Mouse (Mus musculus): Measurements from ENCODE around the gene Rprd1b. TPM values are rescaled to one million over a fixed set of nuclear protein-coding genes. Genes with fewer than 3 reads are reported as not detected.
A peak's percentile ranks its signal among the peaks of the same experiment; 100 is the strongest.

Gene Rprd1b
- polyA plus RNA-seq, 1 experiment from 2014 or later, result 27.5 TPM

GRCm38 (mm10) chr2:158121645-158122326 is 93.5 kb downstream of the Rprd1b start:
- H3K4me2 ChIP-seq, result no peak overlapping the region
- H3K9ac ChIP-seq, result no peak overlapping the region
- peaks cover 100% of the 10 kb centered on the region for H3K36me3 ChIP-seq (replicated peaks)
- 0 out of 2 replicates have a peak overlapping the region, but pooled peaks have one; percentile 38 for H3K27ac ChIP-seq (replicated peaks)
- ATAC-seq (ENCODE audit: insufficient read depth), result no peak
- H3K4me3 ChIP-seq (replicated peaks), result no peak overlapping the region
- no peaks in the 10 kb centered on the region for H3K27me3 ChIP-seq
- H3K9me3 ChIP-seq (replicated peaks), result no peaks in the 10 kb centered on the region
- WGBS (ENCODE audit: insufficient replicate concordance), result 70% methylated on average over 12 of the region's 12 CpGs
- H3K4me1 ChIP-seq (replicated peaks), result peaks cover 43% of the 10 kb centered on the region

GRCm38 (mm10) chr2:158122814-158123213 is 94.5 kb downstream of the Rprd1b start:
- ATAC-seq (ENCODE audit: insufficient read depth), result no peak
- Histone ChIP-seq H3K36me3 (replicated peaks) (peaks cover 100% of the 10 kb centered on the region), H3K27ac (replicated peaks) (no peak overlapping the region), H3K4me2 (no peak overlapping the region), H3K27me3 (no peaks in the 10 kb centered on the region), H3K9me3 (replicated peaks) (no peaks in the 10 kb centered on the region), H3K9ac (no peak overlapping the region), H3K4me3 (replicated peaks) (no peak overlapping the region), H3K4me1 (replicated peaks) (peaks cover 33% of the 10 kb centered on the region)
- 80% methylated on average over 6 of the region's 6 CpGs for WGBS (ENCODE audit: insufficient replicate concordance)

- Histone ChIP-seq H3K9ac (no peak overlapping the region), H3K4me2 (no peak overlapping the region), H3K27me3 (no peaks in the 10 kb centered on the region), H3K27ac (replicated peaks) (no peak overlapping the region), H3K36me3 (replicated peaks) (peaks cover 100% of the 10 kb centered on the region), H3K4me3 (replicated peaks) (no peak overlapping the region), H3K4me1 (replicated peaks) (peaks cover 23% of the 10 kb centered on the region), H3K9me3 (replicated peaks) (no peaks in the 10 kb centered on the region)
- 82% methylated on average over 6 of the region's 6 CpGs for WGBS (ENCODE audit: insufficient replicate concordance)
- ATAC-seq (ENCODE audit: insufficient read depth), result no peak
Measured at GRCm38 (mm10) chr2:158127245-158127644, 98.9 kb downstream of the Rprd1b start.

GRCm38 (mm10) chr2:158127872-158128271 is 99.6 kb downstream of the Rprd1b start:
- H3K4me2 ChIP-seq, result no peak overlapping the region
- H3K4me3 ChIP-seq (replicated peaks), result no peak overlapping the region
- no peaks in the 10 kb centered on the region for H3K27me3 ChIP-seq
- WGBS (ENCODE audit: insufficient replicate concordance), result 83% methylated on average over 7 of the region's 7 CpGs
- no peaks in the 10 kb centered on the region for H3K9me3 ChIP-seq (replicated peaks)
- no peak overlapping the region for H3K27ac ChIP-seq (replicated peaks)
- H3K4me1 ChIP-seq (replicated peaks), result peaks cover 24% of the 10 kb centered on the region
- no peak overlapping the region for H3K9ac ChIP-seq
- H3K36me3 ChIP-seq (replicated peaks), result peaks cover 100% of the 10 kb centered on the region
- no peak for ATAC-seq (ENCODE audit: insufficient read depth)

GRCm38 (mm10) chr2:158128461-158129130 is 100.3 kb downstream of the Rprd1b start:
- Histone ChIP-seq H3K4me1 (replicated peaks) (peaks cover 31% of the 10 kb centered on the region), H3K4me2 (no peak overlapping the region), H3K4me3 (replicated peaks) (no peak overlapping the region), H3K36me3 (replicated peaks) (peaks cover 100% of the 10 kb centered on the region), H3K27ac (replicated peaks) (no peak overlapping the region), H3K27me3 (no peaks in the 10 kb centered on the region), H3K9me3 (replicated peaks) (no peaks in the 10 kb centered on the region), H3K9ac (no peak overlapping the region)
- ATAC-seq (ENCODE audit: insufficient read depth), result no peak
- WGBS (ENCODE audit: insufficient replicate concordance), result 82% methylated on average over 8 of the region's 8 CpGs

- no peak overlapping the region for H3K27ac ChIP-seq (replicated peaks)
- H3K36me3 ChIP-seq (replicated peaks), result peaks cover 100% of the 10 kb centered on the region
- H3K4me2 ChIP-seq, result no peak overlapping the region
- no peaks in the 10 kb centered on the region for H3K9me3 ChIP-seq (replicated peaks)
- ATAC-seq (ENCODE audit: insufficient read depth), result no peak
- no peak overlapping the region for H3K9ac ChIP-seq
- H3K27me3 ChIP-seq, result no peaks in the 10 kb centered on the region
- WGBS (ENCODE audit: insufficient replicate concordance), result 83% methylated on average over 16 of the region's 16 CpGs
- H3K4me3 ChIP-seq (replicated peaks), result no peak overlapping the region
- H3K4me1 ChIP-seq (replicated peaks), result peaks cover 39% of the 10 kb centered on the region
Measured at GRCm38 (mm10) chr2:158129291-158130002, 101.2 kb downstream of the Rprd1b start.

- Histone ChIP-seq H3K27ac (replicated peaks) (peak overlapping the region; percentile 41; the same call in 1 of the 2 replicates), H3K27me3 (no peaks in the 10 kb centered on the region), H3K4me2 (no peak overlapping the region), H3K36me3 (replicated peaks) (peaks cover 100% of the 10 kb centered on the region), H3K4me1 (replicated peaks) (peaks cover 48% of the 10 kb centered on the region), H3K9ac (no peak overlapping the region), H3K9me3 (replicated peaks) (no peaks in the 10 kb centered on the region), H3K4me3 (replicated peaks) (no peak overlapping the region)
- peak; percentile 30; the same call in 1 of the 2 replicates for ATAC-seq (ENCODE audit: insufficient read depth)
- 66% methylated on average over 5 of the region's 5 CpGs for WGBS (ENCODE audit: insufficient replicate concordance)
Measured at GRCm38 (mm10) chr2:158130391-158130986, 102.2 kb downstream of the Rprd1b start.

GRCm38 (mm10) chr2:158131197-158131835 is 103.0 kb downstream of the Rprd1b start:
- no peak for ATAC-seq (ENCODE audit: insufficient read depth)
- Histone ChIP-seq H3K9ac (no peak overlapping the region), H3K27ac (replicated peaks) (no peak overlapping the region), H3K27me3 (no peaks in the 10 kb centered on the region), H3K4me2 (no peak overlapping the region), H3K4me3 (replicated peaks) (no peak overlapping the region), H3K36me3 (replicated peaks) (peaks cover 100% of the 10 kb centered on the region), H3K4me1 (replicated peaks) (peaks cover 56% of the 10 kb centered on the region), H3K9me3 (replicated peaks) (no peaks in the 10 kb centered on the region)
- 87% methylated on average over 13 of the region's 13 CpGs for WGBS (ENCODE audit: insufficient replicate concordance)

DNA sequence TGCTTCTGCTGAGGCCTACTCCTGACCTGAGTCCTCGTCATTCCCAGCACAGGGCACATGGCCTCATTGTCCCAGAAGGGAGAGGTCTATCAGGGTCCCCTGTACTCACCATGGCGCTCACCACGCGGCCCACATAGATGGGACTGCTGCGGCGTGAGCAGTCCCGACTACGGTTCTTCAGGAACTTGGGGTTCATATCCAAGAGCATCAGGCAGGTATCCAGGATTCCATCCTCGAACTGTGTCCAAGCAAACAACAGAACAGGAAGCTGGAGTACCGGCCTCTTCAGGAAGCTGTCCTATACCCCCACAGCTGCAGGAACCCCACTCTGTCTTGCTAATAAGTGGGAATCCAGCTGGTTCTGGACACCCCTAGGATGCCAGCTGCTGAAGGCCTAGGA is 104.0 kb downstream of the Rprd1b start:
- Histone ChIP-seq H3K9me3 (replicated peaks) (no peaks in the 10 kb centered on the region), H3K27me3 (no peaks in the 10 kb centered on the region), H3K27ac (replicated peaks) (no peak overlapping the region; the same call in 1 of the 2 replicates), H3K4me3 (replicated peaks) (no peak overlapping the region), H3K36me3 (replicated peaks) (peaks cover 100% of the 10 kb centered on the region), H3K4me2 (no peak overlapping the region), H3K4me1 (replicated peaks) (peaks cover 62% of the 10 kb centered on the region), H3K9ac (no peak overlapping the region)
- ATAC-seq (ENCODE audit: insufficient read depth), result no peak
- 89% methylated on average over 10 of the region's 10 CpGs for WGBS (ENCODE audit: insufficient replicate concordance)

DNA sequence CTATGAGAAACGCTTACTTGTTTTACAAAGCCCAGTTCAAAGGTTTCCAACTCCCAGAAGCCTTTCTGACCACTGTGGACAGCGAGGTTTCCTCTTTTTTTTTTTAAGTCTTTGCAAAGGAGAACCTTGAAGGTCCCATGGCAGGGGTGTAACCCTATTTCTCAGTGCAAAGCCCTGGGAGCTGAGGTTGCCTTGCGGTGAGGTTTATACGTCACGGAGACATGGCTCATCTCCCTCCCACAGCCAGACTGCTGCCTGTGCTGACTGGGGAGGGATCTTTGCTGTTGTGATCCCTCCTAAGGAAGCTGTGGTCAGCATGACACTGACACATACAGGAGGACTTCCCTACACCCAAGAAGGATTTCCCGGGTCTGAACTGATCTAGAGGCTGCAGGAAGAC is 104.8 kb downstream of the Rprd1b start:
- Histone ChIP-seq H3K36me3 (replicated peaks) (peaks cover 100% of the 10 kb centered on the region), H3K9me3 (replicated peaks) (no peaks in the 10 kb centered on the region), H3K27ac (replicated peaks) (no peak overlapping the region; the same call in 1 of the 2 replicates), H3K4me2 (no peak overlapping the region), H3K27me3 (no peaks in the 10 kb centered on the region), H3K9ac (no peak overlapping the region), H3K4me3 (replicated peaks) (no peak overlapping the region), H3K4me1 (replicated peaks) (peaks cover 62% of the 10 kb centered on the region)
- no peak for ATAC-seq (ENCODE audit: insufficient read depth)
- 36% methylated on average over 6 of the region's 6 CpGs for WGBS (ENCODE audit: insufficient replicate concordance)

Measured in liver, embryonic 15.5 days (tissue).